Mouse (Mus musculus): ENCODE data around the gene Acaa1b.

Gene Acaa1b

GRCm38 (mm10) chr9:119144696-119145095 lies 12.2 kb downstream of the Acaa1b start:
- DNase-seq (ENCODE audit: low read depth in 2 of 2, low spot score in 2 of 2): no peak

- no peak for DNase-seq (ENCODE audit: low read depth in 2 of 2, low spot score in 2 of 2)
Observed at GRCm38 (mm10) chr9:119143372-119143771, 13.5 kb downstream of the Acaa1b start.

- no peak for DNase-seq (ENCODE audit: low read depth in 2 of 2, low spot score in 2 of 2)
Observed at GRCm38 (mm10) chr9:119142066-119142465, 14.8 kb downstream of the Acaa1b start.

GRCm38 (mm10) chr9:119138836-119139235 lies 18.1 kb downstream of the Acaa1b start:
- DNase-seq (ENCODE audit: low read depth in 2 of 2, low spot score in 2 of 2): no peak

DNA sequence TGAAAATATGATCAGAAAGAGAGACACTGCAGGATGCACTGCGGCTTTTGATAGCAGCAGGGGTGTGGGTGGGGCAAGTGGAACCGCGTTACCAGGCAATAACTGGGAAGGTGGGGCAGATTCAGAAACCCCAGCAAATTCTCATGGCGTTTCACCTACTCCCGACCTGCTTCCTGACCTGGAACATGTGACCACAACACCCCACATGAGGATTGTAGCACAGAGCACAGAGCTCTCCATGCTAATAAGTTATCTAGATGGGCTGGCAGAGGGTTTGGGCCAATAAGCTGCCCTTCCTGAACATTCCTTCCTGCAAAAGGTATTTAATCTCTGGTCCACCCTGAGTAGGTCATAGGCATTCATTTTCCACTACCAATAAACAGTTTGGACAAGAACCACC lies 26.2 kb downstream of the Acaa1b start:
- DNase-seq (ENCODE audit: low read depth in 2 of 2, low spot score in 2 of 2): no peak

DNA sequence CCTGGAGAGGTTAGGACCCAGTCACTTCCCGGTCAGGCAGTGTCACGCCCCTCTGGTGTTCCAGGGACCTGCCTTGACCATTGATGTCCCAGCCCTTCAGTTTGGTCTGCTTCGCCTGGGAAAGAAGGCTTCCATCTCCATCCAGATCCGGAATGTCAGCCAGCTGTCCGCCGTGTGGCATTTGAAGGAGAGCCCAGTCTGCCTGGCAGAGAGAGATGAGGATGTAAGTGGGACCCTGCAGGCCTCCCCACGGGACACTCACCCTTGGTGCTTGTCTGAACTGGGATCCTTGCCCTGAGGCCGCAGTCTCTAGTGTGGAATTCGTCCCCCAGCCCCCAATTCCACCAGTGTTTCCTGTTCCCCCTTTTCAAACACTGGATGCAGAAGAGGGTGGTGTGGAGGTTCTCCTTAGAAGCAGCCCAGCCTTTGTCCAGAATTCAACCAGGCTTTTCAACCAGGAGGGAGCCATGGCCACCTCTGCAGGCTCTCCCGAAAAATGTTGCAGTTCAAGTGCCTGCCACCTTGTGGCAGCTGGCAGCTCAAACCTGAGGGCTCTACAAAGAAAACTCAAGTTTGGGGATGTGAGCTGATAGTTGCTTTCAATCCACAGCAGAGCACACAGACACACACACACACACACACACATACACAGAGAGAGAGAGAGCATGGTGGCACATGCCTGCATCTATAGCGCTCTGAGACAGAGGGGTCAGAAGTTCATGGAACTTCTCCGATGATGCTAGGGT lies 28.3 kb downstream of the Acaa1b start:
- DNase-seq (ENCODE audit: low read depth in 2 of 2, low spot score in 2 of 2): no peak

- no peak for DNase-seq (ENCODE audit: low read depth in 2 of 2, low spot score in 2 of 2)
Observed at GRCm38 (mm10) chr9:119122596-119123369, 34.1 kb downstream of the Acaa1b start.

GRCm38 (mm10) chr9:119120168-119120560 lies 36.7 kb downstream of the Acaa1b start:
- DNase-seq (ENCODE audit: low read depth in 2 of 2, low spot score in 2 of 2): no peak

DNA sequence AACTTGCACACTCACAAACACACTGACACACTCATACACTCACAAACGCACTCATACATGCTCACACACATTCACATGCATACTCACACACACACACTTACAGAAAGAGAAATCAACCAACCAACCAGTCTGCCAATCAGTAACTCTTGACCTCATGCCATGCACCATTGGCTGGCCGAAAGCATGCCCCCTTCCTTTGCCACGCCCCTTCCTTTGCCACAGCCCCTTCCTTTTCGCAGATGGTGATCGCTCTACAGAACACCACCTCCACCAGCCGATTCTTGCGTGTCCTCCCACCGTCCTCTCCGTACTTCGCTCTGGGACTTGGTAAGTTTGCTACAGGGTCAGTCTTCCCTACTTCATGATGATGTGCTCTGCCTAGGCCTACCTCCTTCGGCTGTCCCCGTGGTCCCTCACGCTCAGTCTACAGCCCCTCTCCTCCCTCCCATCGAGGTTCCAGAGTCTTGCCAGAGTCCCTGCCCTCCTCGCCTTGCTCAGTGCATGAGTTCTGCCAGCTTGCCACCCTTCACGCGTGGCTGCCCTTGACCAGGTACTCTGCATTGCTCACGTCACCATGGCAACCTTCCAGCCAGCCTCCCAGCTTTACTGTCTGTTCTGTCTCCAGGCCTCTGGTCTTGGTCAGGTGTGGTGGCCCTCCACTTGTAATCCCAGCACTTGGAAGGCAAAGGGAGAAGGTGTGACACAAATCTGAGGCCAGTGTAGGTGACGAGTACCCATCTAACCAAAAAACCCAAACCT lies 37.3 kb downstream of the Acaa1b start:
- DNase-seq (ENCODE audit: low read depth in 2 of 2, low spot score in 2 of 2): no peak

DNA sequence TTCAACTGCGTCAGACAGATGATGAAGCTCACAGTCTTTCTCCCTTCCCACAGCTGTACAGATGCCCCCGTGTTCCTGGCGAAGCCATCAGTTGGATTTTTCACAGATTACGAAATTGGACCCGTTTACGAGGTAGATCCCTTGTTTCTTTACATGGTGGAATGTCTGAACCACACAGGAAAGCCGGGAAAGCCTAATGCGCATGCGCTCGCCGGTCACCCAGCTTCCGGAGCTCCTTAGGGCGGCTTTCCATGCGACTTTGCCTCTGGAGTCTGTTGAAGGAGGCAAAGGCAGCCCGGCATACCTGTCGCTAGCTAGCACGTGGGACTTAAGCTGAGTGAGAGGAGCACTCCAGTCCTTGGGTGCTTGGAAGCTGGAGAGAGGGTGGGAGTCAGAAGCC lies 42.0 kb downstream of the Acaa1b start:
- no peak for DNase-seq (ENCODE audit: low read depth in 2 of 2, low spot score in 2 of 2)

DNA sequence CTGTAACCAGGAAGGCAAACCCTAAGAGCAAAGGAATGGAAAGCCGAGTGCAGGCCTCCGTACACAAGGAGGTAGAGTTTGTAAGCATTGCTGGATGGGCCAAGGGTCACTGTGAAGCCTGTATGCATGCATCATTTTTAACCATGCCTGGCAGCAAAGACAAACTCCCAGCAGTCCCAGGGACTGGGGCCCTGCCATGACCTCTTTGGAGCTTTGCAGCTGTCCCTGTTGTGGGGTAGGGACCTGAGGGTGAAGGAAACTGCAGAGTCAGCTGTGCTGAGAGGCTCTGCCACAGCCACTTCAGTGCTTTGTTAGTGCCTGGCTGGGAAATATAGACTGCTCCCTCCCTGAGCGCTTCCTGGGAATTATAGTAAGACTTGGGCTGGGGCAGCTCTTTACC lies 46.3 kb downstream of the Acaa1b start:
- no peak for DNase-seq (ENCODE audit: low read depth in 2 of 2, low spot score in 2 of 2)

GRCm38 (mm10) chr9:119109685-119110353 lies 47.1 kb downstream of the Acaa1b start:
- DNase-seq (ENCODE audit: low read depth in 2 of 2, low spot score in 2 of 2): no peak

DNA sequence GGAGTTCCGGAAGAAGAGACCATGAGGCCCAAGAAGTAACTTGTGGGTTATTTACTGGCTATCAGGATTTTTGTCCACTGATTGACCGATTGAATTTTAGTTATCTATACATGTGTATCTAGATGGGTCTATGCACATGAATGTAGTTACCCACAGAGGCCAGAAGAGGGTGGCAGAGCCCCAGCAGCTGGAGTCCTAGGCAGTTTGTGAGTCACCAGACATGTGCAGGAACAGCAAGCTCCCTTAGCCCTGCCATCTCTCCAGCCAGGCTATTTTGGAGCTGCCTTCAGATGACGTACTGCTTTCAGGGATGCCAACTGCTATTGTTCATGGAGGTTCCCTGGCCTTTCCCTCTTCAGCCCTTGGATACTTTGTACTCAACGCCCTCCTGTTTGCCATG lies 49.3 kb downstream of the Acaa1b start:
- no peak for DNase-seq (ENCODE audit: low read depth in 2 of 2, low spot score in 2 of 2)

DNA sequence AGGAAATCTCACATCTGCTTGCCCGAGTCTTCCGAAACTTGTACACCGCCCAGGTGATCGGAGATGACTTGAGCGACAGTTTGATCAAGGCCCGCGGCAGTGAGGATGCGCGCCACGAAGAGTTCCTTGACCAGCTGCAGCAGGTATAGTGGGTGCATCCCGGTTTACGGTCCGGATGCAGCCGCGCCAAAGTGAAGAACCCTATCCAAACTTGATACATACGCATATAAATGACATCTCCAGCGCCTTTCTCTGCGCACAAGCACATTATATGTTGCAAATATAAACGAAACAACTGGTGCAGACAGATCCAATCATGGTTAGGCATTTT lies 54.1 kb downstream of the Acaa1b start:
- peak in 1 of 2 experiments; percentile 17 for DNase-seq (ENCODE audit: low read depth in 2 of 2, low spot score in 2 of 2)

DNA sequence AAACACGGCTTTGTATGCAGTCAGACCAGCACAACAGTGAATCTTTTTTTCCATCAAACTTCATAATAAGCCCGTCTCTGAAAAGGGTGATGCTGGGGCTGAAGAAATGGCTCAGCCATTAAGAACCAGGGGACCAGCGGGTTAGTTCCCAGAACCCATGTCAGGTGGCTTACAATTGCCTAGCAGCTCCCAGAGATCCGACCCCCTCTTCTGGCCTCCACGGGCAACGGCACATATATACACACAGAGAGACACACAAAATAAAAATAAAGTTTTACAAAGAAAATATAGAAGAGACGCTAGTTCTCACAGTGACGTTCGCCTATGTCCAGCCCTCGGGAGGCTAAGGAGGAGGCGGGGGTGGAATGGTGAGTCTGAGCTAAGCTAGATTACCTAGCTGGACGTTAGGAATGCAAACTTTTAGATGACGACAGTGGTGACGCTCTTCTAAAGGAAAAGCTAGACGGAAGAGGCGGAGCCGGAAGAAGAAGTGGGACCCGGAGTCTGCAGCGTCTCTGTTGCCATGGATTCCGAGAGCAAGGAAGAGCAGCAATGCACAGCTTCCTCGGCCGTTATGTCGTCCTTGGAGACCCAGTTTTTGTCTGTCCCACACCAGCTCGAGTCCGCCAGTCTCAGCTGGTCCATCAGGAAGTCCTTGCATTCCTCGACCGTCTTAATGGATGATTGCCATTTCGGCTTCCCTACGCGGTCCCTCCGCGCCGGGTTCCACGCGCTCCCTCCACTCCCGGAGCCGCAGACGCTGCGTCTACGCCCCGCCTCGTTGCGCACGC lies 54.7 kb downstream of the Acaa1b start, which contains the start of gene Dlec1:
Gene Dlec1 (plus strand): TSS at position 487 of the 791 bp plus-strand sequence.
- DNase-seq (ENCODE audit: low read depth in 2 of 2, low spot score in 2 of 2): no peak

GRCm38 (mm10) chr9:119100177-119100898 lies 56.6 kb downstream of the Acaa1b start:
- no peak for DNase-seq (ENCODE audit: low read depth in 2 of 2, low spot score in 2 of 2)
